Mouse (Mus musculus) adrenal gland, postnatal 10 days (tissue): ENCODE results near the gene Cfap36. TPM values are rescaled to one million over a fixed set of nuclear protein-coding genes. Genes with fewer than 3 reads are reported as not detected.

ENCODE experiments used
- DNase-seq: peaks from one replicate; pipeline ENCODE4 v3.0.0; 2021; ENCODE audit warnings: mixed read lengths
- long read RNA-seq, 2 experiments: library from polyadenylated mRNA; stranded (forward); transcript quantifications; one replicate each; pipeline ENCODE4 v2.0.0; 2021
- total RNA-seq, 2 experiments: library from RNA; stranded (reverse); gene quantifications; 2 replicates each; pipeline ENCODE4 v1.2.3; 2021

Gene Cfap36
- total RNA-seq: 10 to 100 TPM; 36.6 to 36.9 TPM
- long read RNA-seq, experiment 1, transcript Cfap36-201 (10 exons, 1,664 nt): major isoform, 55 of 65 reads
- long read RNA-seq, experiment 1, partial matches to known transcripts: 6 of 65 reads
- long read RNA-seq, experiment 1, other reads (novel, unspliced or antisense): 4 of 65 reads
- long read RNA-seq, experiment 2, transcript Cfap36-201 (10 exons, 1,664 nt): major isoform, 25 of 42 reads
- long read RNA-seq, experiment 2, partial matches to known transcripts: 14 of 42 reads
- long read RNA-seq, experiment 2, other reads (novel, unspliced or antisense): 2 of 42 reads

DNA sequence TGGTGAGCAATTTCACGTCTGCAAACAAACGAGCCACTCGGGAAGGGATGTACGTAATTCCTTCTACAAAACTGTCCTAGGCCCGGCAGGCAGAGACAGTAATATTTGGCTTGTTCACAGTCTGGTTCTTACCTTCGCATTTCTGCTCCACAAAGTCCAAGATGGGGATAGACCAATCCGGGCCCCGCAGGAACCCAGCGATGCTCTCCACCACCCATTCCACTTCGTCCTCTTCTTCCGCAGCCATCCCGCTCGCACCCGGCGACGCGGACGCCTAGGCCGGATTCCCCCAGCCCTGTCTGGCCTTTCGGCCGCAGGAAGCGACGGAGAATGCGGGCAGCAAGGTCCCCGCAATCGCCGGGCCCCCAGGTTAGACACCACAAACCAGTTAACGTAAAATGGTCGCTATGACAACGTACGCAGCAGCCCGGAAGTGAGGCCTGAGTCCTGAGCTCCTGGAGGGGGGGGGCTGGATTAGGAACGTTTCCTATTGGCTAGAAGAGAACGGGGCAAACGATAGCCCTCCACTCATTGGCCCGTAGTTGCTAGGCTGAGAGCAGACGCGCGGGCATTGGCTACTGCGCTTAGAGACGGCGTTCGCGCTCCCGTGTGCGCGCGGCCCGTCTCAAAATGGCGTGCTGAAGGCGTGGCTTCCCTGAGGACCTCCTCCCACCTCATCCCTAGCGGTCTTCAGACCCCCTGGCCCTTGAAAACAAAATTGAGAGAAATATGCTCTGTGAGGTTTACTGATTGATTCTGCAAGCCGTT is at the start of gene Cfap36:
Gene Cfap36, minus strand, starts transcription at position 527 of the 768 bp plus-strand sequence.
- DNase-seq: peak; percentile 93

DNA sequence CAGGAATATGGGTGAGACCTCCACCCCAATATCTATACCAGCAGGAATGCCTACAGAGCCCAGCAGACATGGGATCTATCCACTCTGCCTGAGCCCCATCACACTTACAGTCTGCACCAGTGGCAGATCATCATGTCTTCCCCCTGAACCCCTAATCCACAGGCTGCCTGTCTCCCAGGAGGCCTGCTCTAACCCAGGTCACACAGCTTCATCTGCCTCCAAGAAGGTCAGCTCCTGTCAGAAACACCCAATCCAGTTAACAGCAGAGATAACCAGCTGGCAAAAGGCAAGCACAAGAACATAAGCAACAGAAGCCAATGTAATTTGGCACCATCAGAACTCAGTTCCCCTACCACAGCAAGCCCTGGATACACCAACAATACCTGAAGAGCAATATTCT is 40.1 kb upstream of the Cfap36 start:
- DNase-seq: no peak

DNA sequence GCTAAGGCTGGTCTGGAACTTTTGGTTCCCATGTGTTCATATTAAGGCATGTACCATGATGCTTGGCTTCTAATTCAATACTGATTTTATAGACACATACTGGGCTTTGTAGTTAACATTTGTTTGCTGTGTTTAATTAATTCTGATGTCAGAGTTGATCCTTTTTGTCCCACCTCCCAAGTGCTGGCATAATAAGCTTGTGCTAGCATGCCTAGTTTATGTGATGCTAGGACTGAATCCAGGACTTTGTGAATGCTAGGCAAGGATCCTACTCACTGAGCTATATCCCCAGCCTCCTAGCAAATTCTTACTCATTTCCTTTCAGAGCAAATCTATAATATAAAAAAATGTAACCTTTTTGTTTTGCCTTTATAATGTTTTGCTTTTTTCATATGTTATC is 38.8 kb upstream of the Cfap36 start:
- no peak for DNase-seq

GRCm38 (mm10) chr11:29274758-29275157 is 27.5 kb upstream of the Cfap36 start:
- no peak for DNase-seq

GRCm38 (mm10) chr11:29267824-29268223 is 20.6 kb upstream of the Cfap36 start:
- peak; percentile 71 for DNase-seq

DNA sequence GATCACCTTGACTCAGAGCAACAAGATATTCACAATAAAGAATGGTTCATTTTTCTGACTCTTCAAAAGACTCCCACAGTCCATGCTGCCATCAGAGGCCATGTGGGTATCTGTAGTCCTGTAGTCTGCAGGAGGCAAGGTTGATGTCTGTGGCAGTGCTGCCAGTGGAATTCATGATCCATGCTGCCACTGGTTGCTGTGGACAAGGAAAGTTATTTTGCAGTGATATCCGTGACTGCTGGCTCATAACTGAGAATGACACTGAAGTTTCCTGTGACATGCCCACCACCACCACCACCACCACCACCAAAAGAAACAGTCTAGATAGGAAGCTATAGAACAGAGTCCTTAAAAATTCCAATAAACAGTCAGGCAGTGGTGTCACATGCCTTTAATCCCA is 7.4 kb upstream of the Cfap36 start:
- no peak for DNase-seq

GRCm38 (mm10) chr11:29248386-29248785 is 1.2 kb upstream of the Cfap36 start:
- DNase-seq: no peak

DNA sequence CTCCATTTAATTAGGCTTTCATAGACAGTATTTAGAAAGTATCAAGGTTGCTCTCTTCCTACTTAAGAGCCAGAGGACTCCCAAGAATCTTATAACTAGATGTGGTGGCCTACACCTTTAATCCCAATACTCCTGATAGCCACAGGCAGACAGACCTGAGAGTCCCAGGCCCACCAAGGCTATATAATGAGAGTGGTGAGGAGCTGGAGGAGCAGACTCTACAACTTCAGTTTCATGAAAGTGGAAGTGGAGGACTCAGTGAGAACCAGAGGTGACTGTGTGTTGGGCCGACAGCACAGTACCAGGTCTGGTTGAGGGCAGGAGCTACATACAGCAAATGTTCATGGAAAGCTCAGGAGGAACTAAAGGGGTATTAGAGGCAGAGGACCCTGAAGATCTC is 516 bp upstream of the Cfap36 start:
- no peak for DNase-seq

DNA sequence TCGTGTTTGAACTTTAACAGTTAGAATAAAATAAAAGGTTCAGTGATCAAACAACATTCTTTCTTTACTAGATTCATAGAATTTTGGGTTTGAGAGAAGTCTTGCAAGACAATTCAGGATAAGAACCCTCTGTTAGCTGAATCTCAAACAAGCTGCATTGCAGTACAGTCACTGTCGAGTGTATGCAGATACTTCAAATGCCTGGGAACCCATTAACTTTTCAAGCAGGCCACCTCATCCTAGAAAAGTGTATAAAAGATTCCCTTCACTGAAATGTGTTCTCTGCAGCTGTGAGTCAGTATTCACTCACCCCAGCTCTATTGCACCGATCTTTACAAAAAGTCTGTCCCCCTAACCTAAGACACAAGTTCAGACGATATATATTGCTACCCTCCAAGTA is 1.2 kb downstream of the Cfap36 start:
- DNase-seq: no peak

- no peak for DNase-seq
These were observed 5.2 kb downstream of the Cfap36 start for GRCm38 (mm10) chr11:29241961-29242360.

DNA sequence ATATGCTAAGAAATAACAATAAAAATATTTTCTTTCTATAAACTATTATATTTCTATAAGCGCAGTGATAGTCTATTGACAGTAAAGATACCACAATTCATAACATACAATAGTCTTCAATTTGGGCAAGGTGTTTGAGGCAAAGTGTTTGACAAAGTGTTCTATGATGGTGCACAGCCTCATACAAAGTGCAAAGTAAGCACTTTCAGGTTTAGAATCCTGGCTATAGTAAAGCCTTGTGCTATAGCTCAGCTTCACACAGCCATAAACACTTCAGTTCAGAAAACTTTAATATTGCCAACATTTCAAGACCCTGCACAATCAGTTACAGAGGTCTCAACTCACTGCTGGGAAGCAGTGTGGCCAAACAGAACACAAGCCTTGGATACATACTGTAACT is 7.9 kb downstream of the Cfap36 start:
- no peak for DNase-seq

DNA sequence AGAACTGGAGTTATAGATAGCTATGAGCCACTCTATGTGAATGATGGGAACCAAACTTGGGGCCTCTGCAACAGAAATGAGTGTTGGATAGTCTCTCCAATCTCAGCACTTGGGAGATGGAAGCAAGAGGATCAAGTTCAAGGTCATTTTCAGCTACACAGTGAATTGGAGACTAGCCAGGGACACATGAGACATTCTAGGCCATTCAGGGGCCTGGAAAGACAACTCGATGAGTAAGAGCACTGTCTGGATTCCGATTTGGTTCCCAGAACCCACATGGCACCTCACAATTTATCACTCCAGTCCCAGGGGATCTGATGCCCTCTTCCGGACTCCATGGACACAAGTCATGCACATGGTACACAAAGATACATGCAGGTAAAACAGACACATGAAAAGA is 8.7 kb downstream of the Cfap36 start:
- DNase-seq: peak; percentile 27

DNA sequence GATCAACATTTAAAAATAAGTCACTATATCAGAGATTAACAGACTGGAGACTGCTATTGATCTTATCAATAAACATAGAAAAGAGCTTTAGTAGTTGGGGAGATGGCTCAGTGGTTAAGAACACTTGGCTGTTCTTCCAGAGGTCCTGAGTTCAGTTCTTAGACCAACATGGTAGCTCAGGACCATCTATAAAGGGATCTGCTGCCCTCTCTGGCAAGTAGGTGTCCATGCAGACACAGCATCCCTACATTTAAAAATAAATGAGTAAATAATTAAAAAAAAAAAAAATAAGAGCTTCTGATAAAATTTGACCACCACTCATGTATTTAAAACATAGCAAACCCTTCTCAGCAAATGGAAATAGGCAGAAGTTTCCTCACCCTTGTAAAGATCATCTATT is 9.2 kb downstream of the Cfap36 start:
- no peak for DNase-seq

DNA sequence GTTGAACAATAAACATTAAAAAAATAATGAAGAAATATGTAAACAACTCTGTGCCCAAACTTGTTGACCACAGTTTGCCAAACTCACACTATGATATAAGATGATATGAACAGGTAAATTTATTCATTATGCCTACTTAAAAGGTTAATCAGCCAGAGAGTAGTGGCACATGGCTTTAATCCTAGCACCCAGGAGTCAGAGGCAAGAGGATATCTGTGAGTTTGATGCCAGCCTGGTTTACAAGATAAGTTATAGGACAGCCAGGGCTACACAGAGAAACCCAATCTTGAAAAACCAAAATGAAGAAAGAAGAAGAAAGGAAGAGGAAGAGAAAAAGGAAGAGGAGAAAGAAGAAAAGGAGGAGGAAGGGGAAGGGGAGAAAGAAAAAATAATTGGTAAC is 9.8 kb downstream of the Cfap36 start:
- DNase-seq: no peak

- no peak for DNase-seq
These were observed 13.6 kb downstream of the Cfap36 start for GRCm38 (mm10) chr11:29233569-29233968.

DNA sequence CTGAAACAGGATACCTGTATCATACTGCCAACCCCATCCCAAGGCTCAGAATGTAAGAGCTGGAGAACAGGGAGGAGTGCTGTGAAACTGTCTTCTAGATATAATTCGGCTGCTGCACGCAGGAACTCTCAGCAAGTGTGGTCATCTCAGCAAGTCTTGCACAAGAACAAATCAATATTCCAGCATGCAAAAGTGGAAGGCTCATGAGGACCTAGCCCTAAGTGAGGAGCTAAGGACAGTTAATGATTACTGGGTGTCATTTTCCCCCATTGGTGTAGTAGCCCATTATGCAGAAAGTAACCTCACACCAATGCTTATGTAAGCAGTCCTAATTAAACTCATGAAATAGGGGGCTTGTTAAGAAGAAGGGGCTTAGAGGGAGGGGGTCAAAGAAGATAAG is 18.3 kb downstream of the Cfap36 start:
- no peak for DNase-seq

DNA sequence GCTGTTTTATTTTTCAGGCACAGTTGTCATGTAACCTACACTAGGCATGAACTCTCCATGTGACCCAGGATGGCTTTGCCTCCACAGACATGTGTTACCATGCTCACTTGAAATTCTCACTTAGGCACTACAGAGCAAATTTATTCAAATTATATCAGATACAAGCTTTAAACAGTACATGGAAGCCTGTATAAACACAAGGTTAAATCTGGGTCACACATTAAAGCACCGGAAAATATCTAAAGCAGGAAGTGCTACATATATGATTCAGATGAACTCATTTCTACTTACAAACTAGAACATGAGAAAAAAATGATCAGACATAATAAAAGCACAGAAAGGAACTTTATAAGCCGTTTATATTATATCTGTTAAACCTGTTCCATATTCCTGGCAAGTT is 22.5 kb downstream of the Cfap36 start:
- no peak for DNase-seq

GRCm38 (mm10) chr11:29222310-29222709 is 24.9 kb downstream of the Cfap36 start:
- DNase-seq: no peak

DNA sequence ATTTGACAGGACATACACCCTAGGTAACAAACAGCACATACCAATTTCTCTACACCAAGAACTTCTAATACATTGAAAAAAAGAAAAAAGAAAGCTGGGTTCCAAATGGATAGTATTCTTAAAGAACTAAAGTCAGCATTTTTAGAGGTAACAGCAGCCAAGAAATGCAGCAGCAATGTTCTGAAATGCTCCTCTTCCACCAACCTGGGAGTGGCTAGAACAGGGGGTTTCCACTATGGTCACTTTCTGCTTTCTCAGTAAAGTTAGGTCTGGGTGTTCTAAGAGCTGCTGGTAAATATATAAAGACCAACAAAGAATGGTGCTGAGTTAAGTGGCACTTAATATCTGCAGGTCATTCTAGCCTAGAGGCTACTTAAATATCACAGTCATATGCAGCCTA is 28.2 kb downstream of the Cfap36 start:
- no peak for DNase-seq

DNA sequence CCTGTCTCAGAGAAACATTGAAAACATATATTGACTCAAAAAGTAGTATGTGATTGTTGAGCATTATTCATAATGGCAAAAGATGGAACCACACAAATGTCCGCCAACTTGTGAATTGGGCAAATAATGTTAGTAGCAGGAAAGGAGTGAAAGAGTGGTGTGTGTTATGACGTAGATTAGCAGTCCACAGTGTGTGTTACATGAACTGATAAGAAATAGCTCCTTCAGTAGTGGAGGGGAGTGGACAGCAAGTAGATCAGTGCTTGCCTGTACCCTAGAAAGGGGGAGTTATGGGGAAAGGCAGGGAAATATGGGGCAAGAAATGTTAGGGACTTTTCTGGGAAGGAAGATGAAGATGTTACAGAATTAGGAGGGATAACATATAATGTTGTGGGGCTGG is 31.0 kb downstream of the Cfap36 start:
- no peak for DNase-seq

DNA sequence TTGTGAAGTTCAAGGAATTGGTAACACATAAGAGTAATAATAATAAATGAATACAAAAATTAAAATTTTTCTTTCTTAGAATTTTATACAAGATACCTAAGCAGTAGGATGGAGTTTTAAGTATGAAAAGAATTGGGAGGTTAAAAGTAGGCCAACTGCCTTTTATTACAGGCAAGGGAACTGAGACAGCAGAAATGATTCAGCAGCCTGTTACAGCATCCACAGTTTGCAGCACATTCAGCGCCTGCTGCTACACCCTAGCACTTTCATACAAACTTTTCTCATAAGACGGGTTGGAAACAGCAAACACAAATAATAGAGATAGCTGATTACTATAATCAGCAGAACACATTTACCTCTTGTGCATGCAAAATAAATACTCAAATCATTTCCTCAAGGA is 37.4 kb downstream of the Cfap36 start:
- no peak for DNase-seq

GRCm38 (mm10) chr11:29203653-29204052 is 43.6 kb downstream of the Cfap36 start:
- DNase-seq: no peak

GRCm38 (mm10) chr11:29188981-29189380 is 58.2 kb downstream of the Cfap36 start:
- no peak for DNase-seq

DNA sequence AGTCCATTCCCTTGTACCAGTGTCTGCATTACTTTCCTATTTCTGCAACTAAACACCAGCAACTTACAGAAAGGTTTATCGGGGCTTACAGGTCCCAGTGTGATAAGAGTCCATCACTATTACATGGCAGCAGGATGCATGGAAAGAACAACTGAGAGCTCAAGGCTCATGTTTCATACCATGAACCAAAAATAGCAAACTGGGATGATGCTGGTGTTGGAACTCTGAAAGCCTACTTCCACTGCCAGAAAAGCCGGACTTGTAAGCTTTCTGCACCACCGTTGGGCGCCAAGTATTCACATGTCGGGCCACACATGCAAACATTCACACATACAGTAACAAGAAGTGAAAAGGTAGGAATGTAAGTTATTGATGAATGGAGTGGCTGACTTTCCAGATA is 65.5 kb downstream of the Cfap36 start:
- no peak for DNase-seq
